Mouse (Mus musculus): ENCODE measurements around the gene Med21.

The Med21 gene

GRCm38 (mm10) chr6:146683881-146684280, 41.5 kb downstream of the Med21 start:
- DNase-seq, result no peak

- no peak for DNase-seq
These were observed 43.5 kb downstream of the Med21 start for GRCm38 (mm10) chr6:146685781-146686308.

GRCm38 (mm10) chr6:146686463-146687196, 44.3 kb downstream of the Med21 start:
- no peak for DNase-seq

GRCm38 (mm10) chr6:146688010-146688409, 45.7 kb downstream of the Med21 start:
- no peak for DNase-seq

GRCm38 (mm10) chr6:146688861-146689260, 46.5 kb downstream of the Med21 start:
- DNase-seq, result no peak

GRCm38 (mm10) chr6:146697767-146698166, 55.4 kb downstream of the Med21 start:
- no peak for DNase-seq

GRCm38 (mm10) chr6:146698376-146698775, 56.0 kb downstream of the Med21 start:
- no peak for DNase-seq

Measured in cerebellum, postnatal 36 days (tissue).